Mouse (Mus musculus) forebrain, embryonic 10.5 days (tissue): Measurements from ENCODE around the gene Slc8a1. TPM values are rescaled to one million over a fixed set of nuclear protein-coding genes. Genes with fewer than 3 reads are reported as not detected.

ENCODE experiments used
- DNase-seq: peaks from one replicate; pipeline ENCODE4 v3.0.0-alpha.2; 2017; ENCODE audit warnings: low spot score; ENCODE audit errors: extremely low spot score
- H3K27ac ChIP-seq: fragments of 300-500 bp; sonication (generic); 2 replicates; pipeline ENCODE4 v1.5.1; 2016; ENCODE audit warnings: mild to moderate bottlenecking
- H3K27me3 ChIP-seq: fragments of 300-500 bp; sonication (generic); 2 replicates; pipeline ENCODE4 v1.6.1; 2016; ENCODE audit warnings: mild to moderate bottlenecking; ENCODE audit not compliant: poor library complexity, severe bottlenecking
- H3K36me3 ChIP-seq: fragments of 300-500 bp; sonication (generic); replicated peaks from 2 replicates; pipeline ENCODE4 v1.6.1; 2016; ENCODE audit warnings: mild to moderate bottlenecking, moderate library complexity
- H3K4me1 ChIP-seq: fragments of 300-500 bp; sonication (generic); 2 replicates; pipeline ENCODE4 v1.6.1; 2016
- H3K4me3 ChIP-seq: fragments of 300-500 bp; sonication (generic); 2 replicates; pipeline ENCODE4 v1.5.1; 2016; ENCODE audit warnings: mild to moderate bottlenecking, moderate library complexity
- H3K9me3 ChIP-seq: fragments of 300-500 bp; sonication (generic); 2 replicates; pipeline ENCODE4 v1.6.1; 2016; ENCODE audit warnings: mild to moderate bottlenecking, moderate library complexity
- WGBS: fragments of 180-500 bp; shearing (Covaris S2); methylation state at CpG from one replicate; pipeline ENCODE4 v1.1.7; 2016; 5-methylcytosine and 5-hydroxymethylcytosine counted together
- polyA plus RNA-seq: library from polyadenylated mRNA; unstranded; fragments of >200 nt; fragmentation: Nextera tagmentation; extraction: Ambion mirVana; gene quantifications from 2 replicates; pipeline ENCODE4 v1.2.1, GENCODE M21; 2016

Slc8a1 gene
- polyA plus RNA-seq, 1 experiment from 2014 or later: 0.69 TPM

DNA sequence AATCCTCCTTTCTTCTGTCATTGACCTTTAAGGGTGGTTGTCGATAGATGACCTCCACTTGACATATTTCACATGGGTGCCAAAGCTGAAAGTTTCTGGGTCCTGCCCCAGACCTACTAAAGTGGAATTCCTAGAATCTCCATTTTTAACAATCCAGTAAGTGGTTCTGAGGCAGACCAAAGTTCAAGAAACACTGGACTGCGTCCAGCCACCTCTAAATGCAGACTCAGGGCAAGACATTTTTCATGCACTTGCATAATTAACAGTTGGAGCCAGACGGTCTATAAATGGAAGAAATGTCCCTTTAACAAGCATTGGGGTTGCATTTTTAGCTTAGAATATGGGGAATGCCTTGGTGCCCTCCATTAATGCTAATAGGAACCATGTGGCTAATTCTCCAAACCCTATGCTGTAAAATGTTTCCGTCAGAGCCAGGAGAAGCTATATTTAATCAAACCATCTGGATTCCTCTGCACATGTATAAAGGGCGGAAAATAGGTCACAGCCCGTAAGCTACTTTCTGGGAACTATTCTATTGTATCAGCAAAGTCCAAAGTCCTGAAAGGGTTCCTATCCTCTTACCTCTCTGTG lies 224.7 kb downstream of the Slc8a1 start:
- Histone ChIP-seq H3K36me3 (no peaks in the 10 kb centered on the region), H3K4me3 (no peak overlapping the region), H3K9me3 (no peaks in the 10 kb centered on the region), H3K4me1 (peaks cover 10% of the 10 kb centered on the region; the same call in 1 of the 2 replicates), H3K27me3 (peaks cover 57% of the 10 kb centered on the region), H3K27ac (no peak overlapping the region)
- DNase-seq: no peak
- WGBS: 58% methylated on average over 6 of the region's 6 CpGs

- H3K27me3 ChIP-seq: no peaks in the 10 kb centered on the region; the same call in 1 of the 2 replicates
- DNase-seq: no peak
- H3K4me1 ChIP-seq: peaks cover 10% of the 10 kb centered on the region
- no peak overlapping the region for H3K27ac ChIP-seq
- 92% methylated on average over 5 of the region's 5 CpGs for WGBS
- no peaks in the 10 kb centered on the region for H3K9me3 ChIP-seq
- H3K4me3 ChIP-seq: no peak overlapping the region
- H3K36me3 ChIP-seq: no peaks in the 10 kb centered on the region
Measured at GRCm38 (mm10) chr17:81505162-81505685, 233.0 kb downstream of the Slc8a1 start.

DNA sequence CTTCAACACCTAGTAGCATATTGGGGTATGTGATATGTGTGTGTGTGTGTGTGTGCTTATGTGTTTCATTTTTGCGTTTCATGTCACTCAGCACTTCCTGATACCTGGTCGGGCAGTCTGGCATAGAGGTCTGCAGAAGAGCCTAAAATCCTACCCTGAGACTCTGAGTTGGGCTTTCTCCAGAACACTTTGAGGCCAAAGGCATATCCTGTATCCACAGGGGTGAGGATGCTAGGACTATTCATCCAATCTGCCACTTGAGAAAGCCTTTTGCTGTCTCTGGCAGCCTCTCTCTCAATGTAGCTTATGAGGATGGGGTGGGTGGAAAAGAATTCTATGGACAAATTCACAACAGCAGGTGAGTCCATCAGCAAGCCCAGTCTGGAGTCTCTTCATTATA lies 234.1 kb downstream of the Slc8a1 start:
- Histone ChIP-seq H3K27ac (no peak overlapping the region), H3K4me1 (peaks cover 10% of the 10 kb centered on the region), H3K9me3 (no peaks in the 10 kb centered on the region), H3K36me3 (no peaks in the 10 kb centered on the region), H3K4me3 (no peak overlapping the region), H3K27me3 (no peaks in the 10 kb centered on the region; the same call in 1 of the 2 replicates)
- DNase-seq: no peak
- whole genome bisulfite sequencing: 96% methylated on average over 2 of the region's 2 CpGs

DNA sequence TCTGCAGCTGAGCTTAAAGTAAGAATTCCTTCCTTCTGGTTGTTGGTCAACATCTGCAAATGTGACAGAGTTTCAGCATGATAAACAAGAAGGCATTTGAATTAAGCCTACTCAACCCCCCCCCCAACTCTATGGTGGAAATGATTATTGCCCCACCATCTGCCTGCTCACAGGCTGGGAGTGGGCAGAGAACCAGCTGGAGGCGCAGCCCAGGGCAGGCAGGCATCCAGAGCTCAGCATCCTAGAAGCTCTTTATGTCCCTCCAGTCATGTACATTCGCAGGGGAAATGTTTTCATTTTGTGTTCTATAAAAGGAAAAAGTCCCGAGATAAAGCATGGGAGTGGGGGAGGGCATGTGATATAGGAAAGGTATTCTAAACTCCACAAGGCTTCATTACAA lies 235.4 kb downstream of the Slc8a1 start:
- H3K36me3 ChIP-seq: no peaks in the 10 kb centered on the region
- no peak for DNase-seq
- H3K9me3 ChIP-seq: no peaks in the 10 kb centered on the region
- no peaks in the 10 kb centered on the region; the same call in 1 of the 2 replicates for H3K27me3 ChIP-seq
- H3K4me1 ChIP-seq: peaks cover 10% of the 10 kb centered on the region
- WGBS: 97% methylated on average over 3 of the region's 3 CpGs
- H3K27ac ChIP-seq: no peak overlapping the region
- no peak overlapping the region for H3K4me3 ChIP-seq

- Histone ChIP-seq H3K36me3 (no peaks in the 10 kb centered on the region), H3K9me3 (no peaks in the 10 kb centered on the region), H3K4me1 (peaks cover 10% of the 10 kb centered on the region), H3K4me3 (no peak overlapping the region), H3K27me3 (no peaks in the 10 kb centered on the region; the same call in 1 of the 2 replicates), H3K27ac (no peak overlapping the region)
- 69% methylated on average over 5 of the region's 5 CpGs for WGBS
- DNase-seq: no peak
Measured at GRCm38 (mm10) chr17:81500686-81501407, 237.3 kb downstream of the Slc8a1 start.

- peaks cover 10% of the 10 kb centered on the region for H3K4me1 ChIP-seq
- H3K27ac ChIP-seq: no peak overlapping the region
- H3K9me3 ChIP-seq: no peaks in the 10 kb centered on the region
Measured at GRCm38 (mm10) chr17:81497919-81498318, 240.3 kb downstream of the Slc8a1 start.

DNA sequence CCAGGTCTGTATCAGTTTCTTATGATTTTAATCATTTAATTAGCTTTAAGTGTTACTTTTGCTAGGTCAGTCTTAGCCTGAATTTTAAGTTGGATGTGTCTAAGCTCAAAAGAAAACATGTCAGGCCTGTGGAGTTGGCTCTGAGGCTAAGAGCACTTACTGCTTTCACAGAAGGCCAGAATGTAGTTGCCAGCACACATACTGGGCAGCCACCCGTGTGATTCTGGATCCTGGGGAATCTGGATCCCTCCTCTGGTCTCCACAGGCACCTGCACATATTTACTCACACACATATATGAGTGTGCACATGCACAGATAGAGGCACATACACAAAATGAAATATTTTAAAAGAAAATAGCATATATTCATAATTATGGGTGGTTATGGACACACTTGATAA lies 241.6 kb downstream of the Slc8a1 start:
- Histone ChIP-seq H3K36me3 (no peaks in the 10 kb centered on the region), H3K4me3 (no peak overlapping the region), H3K27me3 (no peaks in the 10 kb centered on the region), H3K9me3 (no peaks in the 10 kb centered on the region), H3K4me1 (peaks cover 10% of the 10 kb centered on the region), H3K27ac (no peak overlapping the region)
- no peak for DNase-seq
- WGBS: 71% methylated on average over 1 of the region's 1 CpGs

More at GRCm38 (mm10) chr17:81497919-81498318, 240.3 kb downstream of the Slc8a1 start:
- Histone ChIP-seq H3K4me3 (no peak overlapping the region), H3K36me3 (no peaks in the 10 kb centered on the region), H3K27me3 (no peaks in the 10 kb centered on the region)
- DNase-seq: no peak

GRCm38 (mm10) chr17:81492216-81492865 lies 245.8 kb downstream of the Slc8a1 start:
- no peaks in the 10 kb centered on the region for H3K27me3 ChIP-seq
- H3K9me3 ChIP-seq: no peaks in the 10 kb centered on the region
- WGBS: 88% methylated on average over 6 of the region's 6 CpGs
- H3K36me3 ChIP-seq: no peaks in the 10 kb centered on the region
- no peak for DNase-seq
- no peak overlapping the region for H3K4me3 ChIP-seq
- no peaks in the 10 kb centered on the region for H3K4me1 ChIP-seq
- no peak overlapping the region for H3K27ac ChIP-seq

GRCm38 (mm10) chr17:81486388-81486787 lies 251.8 kb downstream of the Slc8a1 start:
- Histone ChIP-seq H3K27me3 (peaks cover 11% of the 10 kb centered on the region; the same call in 1 of the 2 replicates), H3K9me3 (no peaks in the 10 kb centered on the region), H3K4me3 (no peak overlapping the region), H3K36me3 (no peaks in the 10 kb centered on the region), H3K27ac (no peak overlapping the region), H3K4me1 (peaks cover 8% of the 10 kb centered on the region; the same call in 1 of the 2 replicates)
- WGBS: 82% methylated on average over 1 of the region's 1 CpGs
- DNase-seq: no peak

GRCm38 (mm10) chr17:81481843-81482490 lies 256.2 kb downstream of the Slc8a1 start:
- Histone ChIP-seq H3K27me3 (peaks cover 32% of the 10 kb centered on the region), H3K4me3 (no peak overlapping the region), H3K9me3 (no peaks in the 10 kb centered on the region), H3K4me1 (peaks cover 17% of the 10 kb centered on the region), H3K27ac (no peak overlapping the region), H3K36me3 (no peaks in the 10 kb centered on the region)
- 71% methylated on average over 11 of the region's 11 CpGs for WGBS
- DNase-seq: peak; percentile 18

- WGBS: 81% methylated on average over 21 of the region's 21 CpGs
- H3K4me3 ChIP-seq: no peak overlapping the region
- no peaks in the 10 kb centered on the region for H3K9me3 ChIP-seq
- peaks cover 22% of the 10 kb centered on the region for H3K4me1 ChIP-seq
- no peak overlapping the region for H3K27ac ChIP-seq
- H3K36me3 ChIP-seq: no peaks in the 10 kb centered on the region
- no peak for DNase-seq
- peaks cover 42% of the 10 kb centered on the region for H3K27me3 ChIP-seq
Measured at GRCm38 (mm10) chr17:81480351-81481161, 257.6 kb downstream of the Slc8a1 start.

GRCm38 (mm10) chr17:81479807-81480206 lies 258.4 kb downstream of the Slc8a1 start:
- H3K36me3 ChIP-seq: no peaks in the 10 kb centered on the region
- DNase-seq: no peak
- WGBS: 63% methylated on average over 4 of the region's 4 CpGs
- peaks cover 22% of the 10 kb centered on the region for H3K4me1 ChIP-seq
- no peak overlapping the region for H3K27ac ChIP-seq
- H3K4me3 ChIP-seq: no peak overlapping the region
- H3K9me3 ChIP-seq: no peaks in the 10 kb centered on the region
- peaks cover 50% of the 10 kb centered on the region for H3K27me3 ChIP-seq
